Mouse (Mus musculus) lung, postnatal 0 days (tissue): ENCODE measurements at regions not wholly inside any gene's neighbourhood (a gene's known extent, or its start where the extent isn't known, plus 50 kb on each side); places are given as distances from the start of the nearest gene placed in this dataset.

ENCODE experiments used
- CTCF ChIP-seq: IDR thresholded peaks from 2 replicates; pipeline ENCODE4 v1.5.1; 2016; ENCODE audit warnings: antibody characterized with exemption, mild to moderate bottlenecking
- EP300 ChIP-seq: IDR thresholded peaks from 2 replicates; pipeline ENCODE4 v1.6.1; 2016; ENCODE audit warnings: antibody characterized with exemption, mild to moderate bottlenecking, control low read depth

GRCm38 (mm10) chr17:75815997-75816626, 264.4 kb upstream of the Fam98a start:
- TF ChIP-seq CTCF (no peak), EP300 (no peak)
